Mouse (Mus musculus) gastrocnemius, adult 2 months (tissue): ENCODE results near the gene AW011738. TPM values are rescaled to one million over a fixed set of nuclear protein-coding genes. Genes with fewer than 3 reads are reported as not detected.

ENCODE experiments used
- DNase-seq: peaks from one replicate; pipeline ENCODE4 v3.0.0; 2022
- H3K27ac ChIP-seq: fragments of 200-600 bp; 2 replicates; pipeline ENCODE4 v1.8.1; 2022; ENCODE audit warnings: mild to moderate bottlenecking
- H3K4me3 ChIP-seq: fragments of 200-600 bp; 2 replicates; pipeline ENCODE4 v1.8.1; 2022; ENCODE audit warnings: mild to moderate bottlenecking, moderate library complexity
- CTCF ChIP-seq: fragments of 200-600 bp; IDR thresholded peaks from 2 replicates; pipeline ENCODE4 v1.8.1; 2022; ENCODE audit warnings: antibody characterized with exemption, mild to moderate bottlenecking, moderate library complexity
- intact Hi-C: fragments of 180-260 bp; cut with DNase I; formaldehyde crosslinking; loops from one replicate; pipeline ENCODE4 v1.15.1; 2025
- total RNA-seq, 2 experiments: library from RNA; stranded (reverse); gene quantifications; 2 replicates each; pipeline ENCODE4 v1.2.3; 2021

The AW011738 gene
- total RNA-seq, 2 experiments from 2014 or later, result 4.2 to 4.4 TPM

DNA sequence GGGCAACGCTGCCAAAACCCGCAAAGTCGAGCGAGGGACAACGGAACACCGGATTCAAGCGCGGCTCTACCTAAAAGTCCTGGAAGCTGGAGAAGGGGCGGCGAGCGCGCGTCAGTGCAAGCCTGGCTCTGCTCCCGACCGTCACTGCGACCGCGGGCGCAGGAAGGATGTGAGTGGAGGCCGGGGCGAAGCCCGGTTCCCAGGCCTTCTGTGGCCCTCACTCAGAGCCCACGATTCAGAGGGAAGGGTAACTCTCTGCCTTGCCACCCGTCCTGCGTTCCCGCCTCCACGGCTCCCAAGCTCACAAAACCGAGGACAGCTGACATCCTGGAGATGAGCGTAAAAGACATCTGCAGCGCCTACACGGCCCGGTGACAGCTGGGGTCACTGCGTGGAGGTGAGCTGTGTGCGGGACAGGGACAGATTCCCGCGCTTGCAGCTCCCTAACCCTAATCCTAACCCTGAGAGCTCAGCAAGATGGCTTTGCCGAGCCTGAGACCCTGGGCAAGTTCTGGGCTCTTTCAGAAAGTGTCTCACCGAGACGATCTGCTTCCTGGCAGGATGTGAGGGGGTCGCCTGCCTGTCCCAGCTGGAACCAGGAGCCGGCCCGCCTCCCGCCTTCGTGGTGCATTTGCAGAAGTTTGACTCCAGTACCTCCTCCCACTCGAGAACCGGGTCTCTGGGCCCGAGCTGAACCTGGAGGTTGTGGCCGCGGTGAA, 468 bp downstream of the AW011738 start:
- H3K4me3 ChIP-seq, result peak overlapping the region; percentile 87
- peak overlapping the region; percentile 93 for H3K27ac ChIP-seq
- DNase-seq, result peak; percentile 45
- intact Hi-C loops, result loop anchor here (2.0 kb wide), 1 partner anchor 31 kb away; the partner anchor contains the start of gene Plekhn1
- no peak for TF ChIP-seq CTCF

DNA sequence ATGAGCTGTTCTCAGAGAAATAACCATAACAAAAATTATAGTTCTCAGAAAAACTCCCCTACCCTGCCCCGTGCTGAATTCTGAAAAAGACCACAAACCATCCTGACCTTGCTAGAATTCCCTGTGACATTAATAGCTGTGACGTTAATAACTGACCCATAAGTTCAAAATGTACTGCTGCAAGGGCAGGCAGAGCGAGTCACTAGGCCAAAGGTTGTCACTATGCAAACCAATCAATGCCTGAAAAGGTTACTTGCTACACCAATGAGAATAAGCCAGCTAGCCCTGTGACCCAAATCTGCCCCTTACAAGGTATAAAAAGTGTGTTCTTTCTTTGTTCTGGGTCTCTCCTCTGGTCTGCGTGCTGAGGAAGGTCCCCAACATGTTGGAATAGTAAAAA, 5.8 kb downstream of the AW011738 start:
- Histone ChIP-seq H3K4me3 (no peak overlapping the region), H3K27ac (no peak overlapping the region)
- DNase-seq, result no peak
- TF ChIP-seq CTCF, result no peak
- intact Hi-C loops, result no loop called here

GRCm38 (mm10) chr4:156209963-156210635, 7.0 kb downstream of the AW011738 start:
- no peak overlapping the region for H3K27ac ChIP-seq
- TF ChIP-seq CTCF, result no peak
- intact Hi-C loops, result no loop called here
- H3K4me3 ChIP-seq, result no peak overlapping the region
- DNase-seq, result no peak

DNA sequence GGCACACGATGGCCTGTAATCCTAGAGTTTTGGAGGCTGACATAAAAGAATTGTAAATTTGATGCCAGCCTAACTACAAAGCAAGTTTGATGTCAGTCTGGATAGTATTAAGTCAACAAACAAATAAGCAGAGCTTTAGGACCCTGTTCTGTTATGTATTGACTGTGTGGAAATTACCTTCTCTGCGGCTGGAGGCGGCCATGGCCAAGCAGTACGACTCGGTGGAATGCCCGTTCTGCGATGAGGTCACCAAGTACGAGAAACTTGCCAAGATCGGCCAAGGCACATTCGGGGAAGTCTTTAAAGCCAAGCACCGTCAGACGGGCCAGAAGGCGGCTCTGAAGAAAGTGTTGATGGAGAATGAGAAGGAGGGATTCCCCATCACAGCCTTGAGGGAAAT, 10.0 kb downstream of the AW011738 start:
- Histone ChIP-seq H3K4me3 (no peak overlapping the region), H3K27ac (no peak overlapping the region)
- TF ChIP-seq CTCF, result no peak
- DNase-seq, result no peak
- intact Hi-C loops, result no loop called here

DNA sequence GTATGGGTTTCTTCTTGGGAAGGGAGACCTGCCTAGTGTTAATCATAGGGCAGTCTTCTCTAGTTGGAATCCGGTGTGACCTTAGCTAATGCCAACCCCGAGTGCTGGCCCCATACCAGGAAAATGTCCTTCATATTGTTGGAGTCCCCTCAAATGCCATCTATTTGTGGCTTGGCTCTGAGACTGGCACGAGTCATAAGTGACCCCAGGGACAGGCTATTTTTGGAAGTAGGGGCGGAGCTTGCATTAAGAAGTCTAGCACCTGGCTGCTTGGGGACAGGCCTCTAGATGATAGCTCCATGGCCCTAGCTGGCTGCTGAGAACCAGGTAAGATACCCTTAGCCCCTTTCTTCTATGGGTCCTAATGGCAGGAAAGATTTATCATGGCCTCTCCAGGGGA, 12.5 kb downstream of the AW011738 start, which contains the start of gene Perm1:
Perm1 (plus strand) TSS at position 220 of the 400 bp plus-strand sequence.
- intact Hi-C loops, result no loop called here
- H3K27ac ChIP-seq, result peak within 1 kb of the TSS; percentile 97
- DNase-seq, result peak; percentile 93
- peak within 1 kb of the TSS; percentile 64 for H3K4me3 ChIP-seq
- no peak for TF ChIP-seq CTCF

DNA sequence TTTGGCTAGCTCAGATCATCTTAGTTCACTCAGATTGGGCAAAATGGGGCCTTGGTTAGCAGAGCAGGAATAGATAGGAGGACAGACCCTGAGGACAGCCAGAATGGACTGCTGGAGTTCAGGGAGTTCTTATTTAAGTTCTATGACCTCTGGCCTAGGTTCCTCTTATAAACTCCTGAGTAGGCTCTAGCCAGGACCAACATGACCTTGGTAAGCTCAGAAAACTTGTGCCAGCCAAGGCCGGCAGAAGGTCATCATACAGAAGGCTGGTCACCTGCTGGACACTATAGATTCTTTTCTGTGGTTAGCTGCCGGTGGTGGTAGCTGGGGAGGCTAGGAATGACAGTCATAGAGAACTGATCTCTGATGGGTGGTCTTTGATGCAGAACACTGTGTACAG, 13.1 kb downstream of the AW011738 start:
- intact Hi-C loops, result no loop called here
- DNase-seq, result peak; percentile 49
- no peak for TF ChIP-seq CTCF
- peak overlapping the region; percentile 97 for H3K27ac ChIP-seq
- H3K4me3 ChIP-seq, result peak overlapping the region; percentile 64

DNA sequence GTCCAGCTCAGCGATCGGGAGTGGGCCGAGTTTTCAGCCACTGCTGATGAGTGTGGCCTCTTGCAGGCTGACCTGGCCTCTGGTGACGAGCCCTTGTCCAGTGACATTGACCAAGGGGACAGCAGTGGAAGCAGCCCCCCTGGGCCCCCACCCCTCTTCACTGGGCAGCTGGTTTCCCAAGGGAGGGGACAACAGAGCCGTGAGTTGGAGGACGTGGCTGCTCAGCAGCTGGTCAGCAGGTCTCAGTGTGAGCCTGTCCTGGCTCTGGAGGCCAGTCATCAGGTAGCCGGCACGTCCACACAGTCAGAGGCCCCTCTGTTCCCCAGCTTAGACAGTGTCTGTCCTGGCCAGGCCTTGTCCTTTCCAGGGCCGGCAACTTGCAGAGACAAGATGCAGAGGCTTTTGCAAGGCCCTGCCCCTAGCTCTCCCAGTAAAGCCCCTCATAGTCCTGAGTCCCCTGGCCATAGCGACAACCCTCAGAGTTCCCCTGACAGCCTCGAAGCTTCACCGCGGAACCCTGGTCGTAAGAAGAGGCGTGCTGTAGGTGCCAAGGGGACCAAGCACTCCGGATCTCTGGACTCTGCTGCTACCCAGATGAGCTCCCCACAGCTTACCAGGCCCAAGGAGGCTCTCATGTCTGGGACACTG, 14.0 kb downstream of the AW011738 start:
- intact Hi-C loops, result no loop called here
- DNase-seq, result peak; percentile 71
- TF ChIP-seq CTCF, result no peak
- Histone ChIP-seq H3K4me3 (peak overlapping the region; percentile 64), H3K27ac (peak overlapping the region; percentile 97)

DNA sequence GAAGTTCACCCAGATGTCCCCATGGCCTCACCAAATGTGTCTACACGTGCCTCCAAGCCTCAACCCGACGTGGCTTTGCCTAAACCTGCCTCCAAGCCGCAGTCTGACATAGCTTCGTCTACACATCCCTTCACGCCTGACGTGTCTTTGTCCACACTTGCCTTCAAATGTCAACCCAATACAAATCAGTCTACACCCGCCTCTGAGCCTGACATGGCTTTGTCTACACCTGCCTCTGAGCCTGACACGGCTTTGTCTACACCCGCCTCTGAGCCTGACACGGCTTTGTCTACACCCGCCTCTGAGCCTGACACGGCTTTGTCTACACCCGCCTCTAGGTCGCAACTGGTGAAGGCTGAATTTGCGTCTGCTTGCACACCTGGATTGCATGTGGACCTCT, 14.7 kb downstream of the AW011738 start:
- peak overlapping the region; percentile 97 for H3K27ac ChIP-seq
- peak; percentile 53 for DNase-seq
- TF ChIP-seq CTCF, result no peak
- H3K4me3 ChIP-seq, result peak overlapping the region; percentile 64
- intact Hi-C loops, result no loop called here

DNA sequence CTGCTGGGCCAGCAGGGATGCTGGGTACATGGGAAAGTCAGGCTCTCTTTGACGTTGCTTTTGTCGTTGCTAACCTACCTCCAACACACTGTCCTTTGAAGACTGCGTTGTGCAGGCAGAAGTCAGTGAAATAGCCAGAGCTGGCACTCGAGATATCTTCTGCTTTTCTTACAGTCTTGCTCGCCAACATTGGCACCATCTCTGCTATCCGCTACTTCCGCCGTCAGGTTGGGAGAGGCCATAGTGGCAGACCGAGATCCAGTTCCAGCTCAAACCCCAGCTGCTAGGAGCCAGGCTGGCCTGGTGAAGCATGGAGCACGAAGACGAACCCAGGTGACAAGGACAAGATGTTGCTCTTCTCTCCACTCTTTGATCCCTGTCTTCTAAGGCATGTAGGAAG, 16.8 kb downstream of the AW011738 start:
- H3K27ac ChIP-seq, result peak overlapping the region; percentile 97
- no peak for TF ChIP-seq CTCF
- intact Hi-C loops, result no loop called here
- peak; percentile 73 for DNase-seq
- peak overlapping the region; percentile 64 for H3K4me3 ChIP-seq

- DNase-seq, result no peak
- Histone ChIP-seq H3K4me3 (no peak overlapping the region), H3K27ac (no peak overlapping the region)
- intact Hi-C loops, result no loop called here
- TF ChIP-seq CTCF, result no peak
Measured at GRCm38 (mm10) chr4:156224276-156224675, 21.2 kb downstream of the AW011738 start.

DNA sequence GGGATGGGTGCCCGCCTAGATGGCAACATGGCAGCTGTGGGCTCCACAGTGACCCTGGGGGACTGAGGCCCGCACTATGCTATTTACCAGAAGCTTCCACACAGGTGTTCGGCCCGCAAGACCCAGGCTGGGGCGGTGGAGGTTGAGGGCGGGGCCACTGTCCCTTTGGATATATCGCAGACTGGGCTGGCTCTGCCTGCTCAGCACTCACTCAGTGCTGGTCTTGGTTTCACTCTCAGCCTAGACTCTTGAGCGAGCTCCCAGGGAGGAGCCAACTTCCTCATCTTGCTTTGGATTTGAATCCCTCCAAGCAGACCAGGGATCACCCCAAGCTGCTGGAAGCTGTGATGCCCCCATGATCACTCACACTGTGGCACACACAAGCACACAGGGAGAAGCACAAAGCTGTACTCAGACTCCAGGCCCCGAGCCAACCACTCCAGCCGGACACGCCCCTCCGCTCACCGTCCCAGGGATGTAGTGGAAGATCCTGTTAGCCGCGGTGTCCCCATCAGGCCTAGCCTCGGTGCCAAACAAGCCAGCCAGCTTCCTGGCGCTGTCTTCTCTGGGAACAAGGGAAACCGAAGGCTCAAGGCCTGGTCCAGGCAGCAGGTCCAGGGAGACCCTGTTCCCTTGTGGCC, 24.8 kb downstream of the AW011738 start:
- no peak for TF ChIP-seq CTCF
- intact Hi-C loops, result no loop called here
- Histone ChIP-seq H3K27ac (peak overlapping the region; percentile 5; the same call in 1 of the 2 replicates), H3K4me3 (peak overlapping the region; percentile 42)
- peak; percentile 47 for DNase-seq

DNA sequence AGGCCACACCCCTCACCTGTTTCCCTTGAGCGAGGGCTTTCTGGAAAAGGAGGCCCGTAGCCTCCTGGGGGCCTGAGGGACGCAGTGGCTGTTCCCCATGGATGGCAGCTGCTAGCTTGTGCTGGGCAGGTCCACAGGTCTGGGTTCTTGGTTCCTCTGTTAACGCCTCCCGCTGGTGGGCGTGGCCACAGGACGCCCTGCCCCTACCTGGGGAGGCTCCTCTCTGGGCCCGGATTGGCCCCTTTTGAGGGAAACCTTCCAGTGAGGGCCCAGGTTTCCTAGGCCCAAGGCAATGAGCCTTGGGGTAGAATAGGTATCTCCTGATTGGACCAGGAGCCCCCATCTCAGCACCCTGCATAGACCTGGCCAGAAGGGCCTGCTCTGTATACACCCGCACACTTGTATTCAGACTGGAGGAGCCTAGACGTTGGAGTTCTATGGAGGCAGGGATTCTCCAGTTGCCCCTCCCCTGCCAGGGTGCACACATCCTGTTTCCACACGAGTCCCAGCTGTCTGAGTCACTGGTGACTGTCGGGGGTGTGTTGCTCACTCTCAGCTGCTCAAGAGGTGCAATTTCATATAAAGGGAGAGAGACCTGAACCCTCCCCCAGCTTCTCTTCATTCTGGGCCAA, 25.4 kb downstream of the AW011738 start:
- DNase-seq, result no peak
- no peak for TF ChIP-seq CTCF
- intact Hi-C loops, result no loop called here
- Histone ChIP-seq H3K4me3 (peak overlapping the region; percentile 42), H3K27ac (peak overlapping the region; percentile 5; the same call in 1 of the 2 replicates)
